Mouse (Mus musculus) spleen, adult 18-20 months (tissue): Measurements from ENCODE around the gene Ube2r2.

Experiments
- DNase-seq, 2 experiments: peaks; one replicate each; pipeline ENCODE4 v3.0.0; 2022; ENCODE audit warnings: mixed read lengths in 2 of 2

The Ube2r2 gene

GRCm38 (mm10) chr4:41135711-41136453, at the start of gene Ube2r2:
Gene Ube2r2, plus strand, starts transcription at chr4:41135743.
- peak in 1 of 2 experiments; percentile 64 for DNase-seq

- no peak for DNase-seq
These were observed 48.6 kb upstream of the Ube2r2 start for GRCm38 (mm10) chr4:41086947-41087346.

- no peak for DNase-seq
These were observed 47.9 kb upstream of the Ube2r2 start for GRCm38 (mm10) chr4:41087459-41088298.

- no peak for DNase-seq
These were observed 46.4 kb upstream of the Ube2r2 start for GRCm38 (mm10) chr4:41089189-41089588.

DNA sequence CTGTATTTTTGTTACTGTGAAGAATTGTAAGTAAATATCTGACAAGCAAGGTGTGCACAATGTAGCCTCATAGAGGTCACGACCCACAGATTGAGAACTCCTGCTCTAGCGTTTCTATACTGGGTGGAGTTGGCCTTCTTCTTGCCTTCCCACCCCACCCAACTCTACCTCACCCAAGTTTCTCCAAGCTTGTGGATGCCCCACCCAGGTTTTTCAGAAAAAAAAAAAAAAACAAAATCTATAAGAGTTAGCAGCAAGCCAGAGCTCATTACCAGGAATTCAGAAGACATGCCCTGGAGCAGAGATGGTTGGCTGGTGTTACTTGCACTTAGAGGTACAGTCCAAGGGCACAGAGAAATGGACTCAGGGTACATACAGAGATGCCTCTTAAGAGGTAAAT, 45.8 kb upstream of the Ube2r2 start:
- no peak for DNase-seq

DNA sequence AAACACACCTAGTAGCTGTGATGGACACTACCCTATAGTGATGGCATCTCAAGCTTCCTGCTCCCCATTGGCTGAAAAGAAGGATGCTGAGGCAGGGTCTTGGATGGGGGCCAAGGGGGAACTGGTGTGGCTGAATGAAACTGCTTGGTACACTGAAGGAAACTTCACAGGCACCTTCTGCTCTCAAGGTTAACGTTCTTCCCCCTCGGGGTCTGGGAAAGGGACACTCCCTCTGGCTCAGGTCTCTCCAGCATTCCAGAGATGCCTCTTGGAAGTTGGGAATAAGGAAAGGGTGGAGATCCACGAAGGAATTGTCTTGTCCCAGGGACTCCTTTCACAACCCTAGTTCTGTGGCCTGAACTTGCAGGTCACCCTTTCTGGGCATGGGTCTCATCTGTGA, 44.2 kb upstream of the Ube2r2 start:
- DNase-seq = no peak

DNA sequence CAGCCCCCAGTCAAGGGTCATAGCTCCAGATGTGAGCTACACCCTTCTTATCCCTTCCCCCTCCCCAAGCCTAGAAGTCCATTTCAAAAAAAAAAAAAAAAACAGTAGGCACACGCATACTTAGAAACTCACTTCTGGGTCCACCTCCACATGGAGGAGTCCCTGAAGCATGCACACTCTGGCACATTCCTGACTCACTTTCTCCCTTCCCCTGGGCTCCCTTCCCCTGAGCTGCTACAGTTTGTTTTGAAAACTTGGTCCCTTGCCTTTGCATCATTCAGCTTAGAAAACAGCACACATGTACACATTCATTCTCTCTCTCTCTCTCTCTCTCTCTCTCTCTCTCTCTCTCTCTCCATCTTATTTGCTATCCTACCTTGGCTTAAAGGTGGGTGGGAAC, 42.6 kb upstream of the Ube2r2 start:
- no peak for DNase-seq

DNA sequence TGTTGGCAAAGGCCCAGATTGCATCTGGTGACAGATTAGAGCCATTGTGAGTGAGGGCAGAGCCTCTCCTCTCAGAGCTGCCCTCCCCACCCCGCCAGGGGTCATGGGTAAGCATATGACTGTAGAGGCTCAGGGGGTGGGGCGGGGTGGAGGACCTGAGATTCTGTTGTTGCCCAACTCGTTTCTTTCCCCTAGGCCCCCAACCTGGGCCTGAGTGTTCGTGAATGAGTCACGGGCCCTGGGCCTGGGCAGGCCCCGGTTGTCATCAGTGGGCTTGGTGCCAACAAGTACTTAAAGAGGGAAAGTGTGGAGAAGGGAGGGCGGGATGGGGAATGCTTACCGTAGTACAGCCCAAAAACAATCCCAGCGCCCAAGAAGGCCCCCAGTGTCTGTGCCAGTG, 41.2 kb upstream of the Ube2r2 start:
- DNase-seq = no peak

DNA sequence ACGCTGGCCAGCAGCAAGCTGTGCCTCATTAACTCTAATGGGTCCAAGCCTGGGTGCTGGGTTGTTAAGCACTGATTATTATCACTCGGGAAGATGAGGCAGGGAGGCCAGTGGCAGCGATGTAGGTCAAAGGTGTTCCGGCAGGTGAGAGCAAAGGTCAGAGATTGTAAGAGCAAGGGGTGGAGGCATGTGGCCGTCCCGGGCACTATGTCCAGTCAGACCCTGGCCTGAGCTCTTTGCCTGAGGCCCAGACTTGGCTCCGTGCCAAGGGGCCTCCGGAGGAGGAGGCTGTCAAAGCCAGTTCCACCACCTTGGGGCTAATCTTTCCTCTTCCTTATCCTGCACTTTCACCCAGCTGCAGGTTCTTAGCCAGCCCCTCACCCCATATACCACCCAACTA, 39.4 kb upstream of the Ube2r2 start:
- no peak for DNase-seq

DNA sequence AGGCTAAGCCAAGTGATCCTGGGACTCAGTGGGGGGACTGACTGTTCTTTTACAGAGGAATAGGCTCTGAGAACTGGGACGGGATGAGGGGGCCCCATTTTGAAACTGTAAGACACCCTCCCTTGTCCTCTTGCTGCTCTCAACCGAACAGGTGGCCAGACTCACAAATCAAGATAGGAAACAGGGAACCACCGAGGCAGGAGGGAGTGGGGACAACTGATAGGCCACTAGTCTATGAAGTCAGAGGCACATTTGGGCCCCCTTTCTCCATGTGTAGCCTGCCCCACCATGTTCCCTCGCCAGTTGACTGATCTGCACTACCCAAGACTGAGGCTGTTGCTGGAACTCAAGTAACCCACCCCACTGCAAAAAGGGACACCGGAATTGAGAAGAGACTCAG, 38.7 kb upstream of the Ube2r2 start:
- DNase-seq = no peak

DNA sequence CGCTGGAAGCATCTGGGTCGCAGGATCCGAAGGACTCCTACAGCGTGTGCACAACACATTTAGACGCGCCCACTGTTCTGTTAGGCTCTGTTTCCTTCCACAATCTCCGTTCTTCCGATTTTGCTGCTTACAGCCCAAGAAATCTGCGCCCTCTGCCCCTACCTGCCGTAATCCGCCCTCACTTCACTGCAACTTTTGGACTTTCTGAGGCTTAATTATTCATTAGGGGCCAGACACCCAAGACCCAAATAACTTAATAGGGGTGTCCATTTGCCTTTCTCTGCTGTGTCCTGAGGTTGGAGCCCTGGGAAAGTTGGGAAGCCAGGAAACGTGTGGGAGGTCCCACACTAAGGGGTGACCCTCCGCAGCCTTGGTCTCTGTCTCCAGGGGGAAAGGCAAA, 38.2 kb upstream of the Ube2r2 start:
- no peak for DNase-seq

DNA sequence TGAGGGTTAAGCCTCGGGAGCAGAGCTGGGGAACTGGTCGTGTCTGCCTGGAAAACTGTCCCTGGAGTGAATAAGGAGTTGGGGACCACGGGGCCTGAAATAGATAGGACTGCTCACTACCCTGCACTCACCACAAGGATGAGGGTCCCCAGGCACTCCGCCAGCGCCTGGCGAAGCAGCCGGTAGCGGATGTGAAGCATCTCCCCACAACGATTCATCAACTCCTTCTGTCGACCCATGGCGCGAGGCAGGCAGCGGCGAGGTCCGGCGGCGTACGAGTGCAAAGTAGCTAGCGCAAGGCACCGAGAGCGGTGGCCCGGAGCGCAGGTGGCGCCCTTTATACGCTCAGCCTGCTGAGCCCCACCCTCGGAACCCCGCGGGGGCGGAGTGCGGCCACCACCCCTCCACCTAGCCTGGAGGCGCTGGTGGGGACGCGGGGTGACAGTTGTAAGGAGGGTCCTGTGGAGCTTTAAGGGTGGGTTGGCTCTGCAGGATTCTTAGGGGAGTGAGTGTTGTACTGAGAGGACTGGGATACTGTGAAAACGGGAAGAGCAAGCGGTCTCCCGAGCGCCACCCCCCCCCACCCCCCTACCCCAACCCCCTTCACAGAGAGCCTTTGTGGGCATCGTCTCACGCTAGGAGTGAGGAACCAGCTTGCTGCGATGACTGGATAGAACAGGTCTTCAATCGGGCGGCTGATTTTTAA, 37.5 kb upstream of the Ube2r2 start, which contains the start of gene Aqp3:
Gene Aqp3, minus strand, starts transcription at position 313 of the 706 bp plus-strand sequence.
- peak; percentile 38 to 55 for DNase-seq

- no peak for DNase-seq
These were observed 37.0 kb upstream of the Ube2r2 start for GRCm38 (mm10) chr4:41098577-41098951.

DNA sequence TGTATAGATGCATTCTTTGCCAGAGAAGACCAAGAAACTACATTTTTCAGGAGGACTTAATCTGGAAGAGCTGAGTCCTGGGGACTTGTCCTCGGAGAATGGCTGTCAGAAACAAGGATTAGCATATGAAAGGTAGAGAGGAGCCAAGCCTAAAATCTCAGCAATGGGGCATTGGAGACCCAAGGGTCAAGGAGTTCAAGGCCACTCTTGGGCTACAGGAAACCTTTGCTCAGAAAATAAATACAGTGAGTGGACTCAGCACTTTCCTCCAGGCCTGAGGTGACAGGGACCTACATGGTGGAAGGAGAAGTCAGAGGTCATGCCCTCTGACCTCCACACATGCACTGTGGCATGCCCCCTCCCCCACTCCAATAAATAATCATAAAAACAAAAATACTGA, 34.6 kb upstream of the Ube2r2 start:
- no peak for DNase-seq

DNA sequence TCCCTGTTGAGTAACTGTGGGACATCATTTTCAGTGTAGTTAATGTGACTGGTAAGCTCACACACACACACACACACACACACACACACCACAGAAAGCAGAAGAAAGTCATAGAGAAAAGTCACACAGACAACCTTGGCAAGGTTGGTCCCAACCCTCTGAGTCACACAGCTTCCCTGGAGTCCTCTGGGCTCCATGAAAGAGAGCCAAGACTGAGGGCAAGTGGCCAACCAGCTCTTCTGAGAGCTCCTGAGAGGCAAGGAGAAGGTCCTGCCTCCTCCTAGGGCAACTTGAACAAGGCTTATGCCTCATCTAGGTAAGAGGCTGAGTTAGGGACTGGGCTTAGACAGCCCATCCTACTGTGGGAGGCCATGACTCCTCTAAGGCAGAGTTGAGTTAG, 32.6 kb upstream of the Ube2r2 start:
- DNase-seq = no peak

DNA sequence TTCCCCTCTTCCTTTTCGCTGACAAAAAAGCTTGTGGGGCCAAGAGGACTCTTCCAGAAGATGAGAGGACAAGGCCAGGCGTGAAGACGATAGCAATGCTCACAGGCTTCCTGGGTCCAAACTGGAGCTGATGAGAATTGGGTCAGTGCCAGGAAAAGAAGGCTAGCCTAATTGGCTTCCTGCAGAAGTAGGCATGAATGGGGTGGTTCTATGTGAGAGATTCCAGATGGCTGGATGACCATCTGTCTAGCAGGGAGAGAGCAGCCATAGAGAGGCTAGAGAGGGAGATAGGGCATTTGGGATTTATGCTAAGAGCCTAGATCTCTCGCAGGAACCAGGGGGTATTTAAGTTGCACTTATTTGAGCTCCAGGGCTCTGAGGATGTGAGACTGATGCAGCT, 28.1 kb upstream of the Ube2r2 start:
- DNase-seq = no peak

DNA sequence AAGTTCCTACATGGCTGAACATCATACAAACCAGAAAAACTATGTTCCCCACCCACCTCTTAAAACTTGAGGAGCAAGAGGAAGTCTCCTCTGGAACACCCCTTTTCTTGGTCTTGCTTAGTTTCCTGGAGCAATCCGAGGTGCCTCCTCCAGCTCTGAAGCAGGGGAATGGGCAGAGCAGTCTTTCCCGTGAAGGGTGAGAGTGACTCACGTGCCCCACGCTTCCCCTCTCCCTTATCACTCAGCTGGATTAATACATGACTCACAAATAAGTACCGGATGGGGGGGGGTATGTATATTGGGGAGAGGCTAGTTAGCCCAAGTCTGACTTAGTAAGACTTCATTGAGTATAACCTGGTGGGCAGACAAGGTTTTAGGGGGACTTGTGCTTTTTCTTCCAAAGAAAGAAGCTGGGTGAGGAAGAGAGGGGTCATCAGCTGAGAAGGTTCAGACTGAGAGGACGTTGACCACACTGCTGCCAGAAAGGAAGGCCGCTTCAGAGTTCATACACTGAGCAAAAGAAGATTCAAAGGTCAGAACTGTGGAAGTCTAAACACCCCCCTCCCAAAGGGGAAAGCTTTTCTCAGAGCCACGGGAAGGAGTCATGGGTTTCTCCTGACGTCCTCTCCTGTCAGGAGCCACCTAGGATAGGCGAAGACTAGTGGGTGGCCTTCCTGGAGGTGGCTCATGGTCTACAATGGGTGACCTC, 26.7 kb upstream of the Ube2r2 start:
- DNase-seq = no peak

GRCm38 (mm10) chr4:41114358-41115070, 21.0 kb upstream of the Ube2r2 start:
- no peak for DNase-seq

- DNase-seq = no peak
These were observed 20.5 kb upstream of the Ube2r2 start for GRCm38 (mm10) chr4:41115074-41115473.

- no peak for DNase-seq
These were observed 19.8 kb upstream of the Ube2r2 start for GRCm38 (mm10) chr4:41115793-41116192.

GRCm38 (mm10) chr4:41116817-41117216, 18.7 kb upstream of the Ube2r2 start:
- no peak for DNase-seq

DNA sequence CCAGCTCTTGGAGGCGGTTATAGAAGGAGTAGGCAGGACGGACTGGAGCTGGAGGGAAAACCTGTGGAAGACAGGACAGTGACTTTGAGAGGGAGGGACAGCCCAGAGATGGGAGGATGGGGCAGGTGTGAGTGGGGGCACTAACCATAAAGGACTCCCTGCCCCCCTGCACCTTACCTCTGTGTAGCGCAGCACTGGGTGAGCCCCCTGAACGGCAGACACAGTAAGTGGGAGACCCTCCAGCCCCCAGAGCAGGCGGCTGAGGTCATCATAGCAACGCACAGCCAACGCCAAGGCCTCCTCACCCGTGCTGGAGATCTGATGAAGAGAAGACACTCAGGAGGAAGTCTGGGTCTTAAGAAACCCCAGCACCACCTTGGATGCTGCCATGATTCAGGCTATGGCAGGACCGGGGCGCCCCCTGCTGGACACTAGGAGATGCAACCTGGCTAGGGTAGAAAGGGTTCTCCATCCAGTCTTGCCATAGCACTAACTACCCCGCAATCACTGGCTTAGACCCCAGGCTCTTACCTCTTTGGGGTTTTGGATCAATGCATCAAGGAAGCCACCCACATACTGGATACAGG, 16.7 kb upstream of the Ube2r2 start:
- DNase-seq = peak; percentile 33 to 63
